Mouse (Mus musculus) embryonic fibroblast, embryonic 13.5 days (primary cell): ENCODE data around the gene Med19.

Experiments used
- CTCF ChIP-seq: IDR thresholded peaks from 2 replicates; pipeline ENCODE4 v1.5.1; 2011; ENCODE audit warnings: mild to moderate bottlenecking, control low read depth, low read length, moderate library complexity, borderline replicate concordance; ENCODE audit not compliant: insufficient read depth
- POLR2A ChIP-seq: IDR thresholded peaks from 2 replicates; pipeline ENCODE4 v1.6.1; 2011; ENCODE audit warnings: low read depth, mild to moderate bottlenecking, control low read depth, low read length, moderate library complexity

DNA sequence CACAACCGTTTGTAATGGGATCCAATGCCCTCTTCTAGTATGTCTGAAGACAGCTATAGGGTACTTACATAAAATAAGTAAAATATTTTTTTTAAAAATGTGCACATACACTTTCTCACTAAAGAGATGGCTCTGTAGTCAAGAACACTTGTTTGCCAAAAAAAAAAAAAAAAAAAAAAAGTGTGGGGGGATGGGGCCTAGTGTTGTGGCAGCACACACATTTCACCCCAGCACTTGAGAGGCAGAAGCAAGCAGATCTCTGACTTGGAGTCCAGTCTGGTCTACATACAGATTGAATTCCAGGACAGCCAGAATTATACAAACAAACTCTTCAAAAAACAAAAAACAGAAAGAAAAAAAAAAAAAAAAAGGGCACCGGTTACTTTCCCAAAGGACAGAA lies 42.5 kb downstream of the Med19 start:
- TF ChIP-seq POLR2A (no peak), CTCF (no peak)
